Mouse (Mus musculus) thymus, adult 2 months (tissue): ENCODE data around the gene E130114P18Rik. TPM values are rescaled to one million over a fixed set of nuclear protein-coding genes. Genes with fewer than 3 reads are reported as not detected.

ENCODE experiments used
- DNase-seq: peaks from one replicate; pipeline ENCODE4 v3.0.0; 2021
- H3K27ac ChIP-seq: fragments of 200-500 bp; 2 replicates; pipeline ENCODE4 v1.5.1; 2012; ENCODE audit warnings: low read length, control low read depth; ENCODE audit not compliant: control insufficient read depth, insufficient read depth
- H3K27me3 ChIP-seq: fragments of 200-500 bp; 2 replicates; pipeline ENCODE4 v1.6.1; 2012; ENCODE audit warnings: mild to moderate bottlenecking, low read length, moderate library complexity, mixed read lengths; ENCODE audit not compliant: control insufficient read depth, insufficient read depth
- H3K36me3 ChIP-seq: fragments of 200-500 bp; 2 replicates; pipeline ENCODE4 v1.6.1; 2012; ENCODE audit warnings: mild to moderate bottlenecking, low read length, moderate library complexity; ENCODE audit not compliant: control insufficient read depth, insufficient read depth
- H3K4me1 ChIP-seq: fragments of 200-500 bp; replicated peaks from 2 replicates; pipeline ENCODE4 v1.6.1; 2012; ENCODE audit warnings: low read length; ENCODE audit not compliant: control insufficient read depth, insufficient read depth
- H3K4me3 ChIP-seq: fragments of 200-500 bp; 2 replicates; pipeline ENCODE4 v1.5.1; 2012; ENCODE audit warnings: mild to moderate bottlenecking, low read length, control low read depth, moderate library complexity; ENCODE audit not compliant: control insufficient read depth, insufficient read depth
- CTCF ChIP-seq: fragments of 200-500 bp; IDR thresholded peaks from 2 replicates; pipeline ENCODE4 v1.5.1; 2012; ENCODE audit warnings: mild to moderate bottlenecking, control low read depth, low read length, moderate library complexity, borderline replicate concordance; ENCODE audit not compliant: control insufficient read depth, poor library complexity, insufficient read depth; ENCODE audit errors: extremely low read depth
- POLR2A ChIP-seq: fragments of 200-500 bp; IDR thresholded peaks from 2 replicates; pipeline ENCODE4 v1.6.1; 2012; ENCODE audit warnings: mild to moderate bottlenecking, low read length, control low read depth, moderate library complexity; ENCODE audit not compliant: control insufficient read depth, poor library complexity, insufficient read depth; ENCODE audit errors: extremely low read depth
- WGBS: fragments of 180-500 bp; shearing (Covaris S2); methylation state at CpG from one replicate; pipeline ENCODE4 v1.1.7; 2018; 5-methylcytosine and 5-hydroxymethylcytosine counted together
- polyA plus RNA-seq: library from polyadenylated mRNA; depleted of rRNA; stranded (reverse); fragments of >200 nt; gene quantifications from 2 replicates; pipeline ENCODE4 v1.2.3, GENCODE M21; 2012

Gene E130114P18Rik
- polyA plus RNA-seq, 1 experiment = 0.09 TPM

GRCm38 (mm10) chr4:97767025-97767424, 10.9 kb downstream of the E130114P18Rik start:
- H3K4me3 ChIP-seq = no peak overlapping the region
- H3K4me1 ChIP-seq = no peaks in the 10 kb centered on the region
- DNase-seq = no peak
- WGBS = 83% methylated on average over 4 of the region's 4 CpGs
- no peaks in the 10 kb centered on the region for H3K27me3 ChIP-seq
- no peaks in the 10 kb centered on the region for H3K36me3 ChIP-seq
- no peak overlapping the region for H3K27ac ChIP-seq
- TF ChIP-seq CTCF = no peak
- no peak for TF ChIP-seq POLR2A

DNA sequence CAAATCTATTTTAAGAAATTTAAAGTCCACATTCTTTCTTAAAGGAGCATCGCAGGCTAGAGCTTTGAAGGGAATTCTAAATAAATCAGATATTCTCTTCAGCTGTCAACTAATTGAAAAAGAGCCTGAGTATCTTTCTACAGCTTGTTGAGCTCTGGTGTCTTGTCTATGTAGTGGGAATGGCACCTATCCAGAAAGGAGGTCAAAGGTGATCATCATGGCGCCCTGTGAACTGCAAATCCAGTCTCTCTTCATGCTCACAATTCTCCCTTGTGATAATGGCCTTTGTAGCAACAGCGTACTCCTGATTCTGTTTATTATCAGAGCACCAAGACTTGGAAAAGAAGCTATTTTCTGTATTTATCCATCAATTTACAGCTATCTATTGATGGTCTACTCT, 11.8 kb downstream of the E130114P18Rik start:
- Histone ChIP-seq H3K27me3 (no peaks in the 10 kb centered on the region), H3K4me3 (no peak overlapping the region), H3K36me3 (no peaks in the 10 kb centered on the region), H3K27ac (no peak overlapping the region), H3K4me1 (no peaks in the 10 kb centered on the region)
- TF ChIP-seq CTCF = no peak
- TF ChIP-seq POLR2A = no peak
- DNase-seq = no peak
- 97% methylated on average over 3 of the region's 3 CpGs for WGBS

GRCm38 (mm10) chr4:97765341-97766020, 12.4 kb downstream of the E130114P18Rik start:
- no peak overlapping the region for H3K27ac ChIP-seq
- TF ChIP-seq POLR2A = no peak
- TF ChIP-seq CTCF = no peak
- H3K4me3 ChIP-seq = no peak overlapping the region
- no peaks in the 10 kb centered on the region for H3K36me3 ChIP-seq
- no peaks in the 10 kb centered on the region for H3K27me3 ChIP-seq
- DNase-seq = no peak
- no peaks in the 10 kb centered on the region for H3K4me1 ChIP-seq
- WGBS = 96% methylated on average over 4 of the region's 4 CpGs

GRCm38 (mm10) chr4:97764616-97765015, 13.3 kb downstream of the E130114P18Rik start:
- no peak for TF ChIP-seq POLR2A
- no peak for TF ChIP-seq CTCF
- Histone ChIP-seq H3K4me1 (no peaks in the 10 kb centered on the region), H3K27me3 (no peaks in the 10 kb centered on the region), H3K27ac (no peak overlapping the region), H3K36me3 (no peaks in the 10 kb centered on the region), H3K4me3 (no peak overlapping the region)
- no peak for DNase-seq
- 68% methylated on average over 4 of the region's 4 CpGs for WGBS

DNA sequence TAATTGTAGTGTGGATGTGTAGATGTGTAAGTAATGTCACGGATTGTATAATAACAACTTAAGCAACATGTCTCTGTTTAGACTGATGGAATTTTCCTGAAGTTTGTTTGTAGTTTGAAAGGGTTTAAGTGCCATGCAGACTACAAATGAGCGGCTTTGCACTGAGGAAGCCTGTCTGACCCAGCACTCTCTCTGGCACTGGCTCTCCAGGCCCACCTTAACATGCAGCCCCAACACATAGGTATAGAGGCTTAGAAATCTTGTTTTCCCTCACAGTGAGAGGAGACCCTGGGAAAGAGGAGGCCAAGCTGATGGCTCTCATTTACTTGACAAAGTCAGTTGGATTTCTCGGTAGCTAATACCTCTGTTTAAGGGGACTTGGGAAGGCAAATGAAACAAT, 19.2 kb downstream of the E130114P18Rik start:
- H3K27me3 ChIP-seq = peaks cover 3% of the 10 kb centered on the region
- TF ChIP-seq POLR2A = no peak
- no peak for TF ChIP-seq CTCF
- peaks cover 4% of the 10 kb centered on the region; the same call in 1 of the 2 replicates for H3K4me1 ChIP-seq
- no peaks in the 10 kb centered on the region for H3K36me3 ChIP-seq
- no peak overlapping the region for H3K4me3 ChIP-seq
- 97% methylated on average over 3 of the region's 3 CpGs for WGBS
- H3K27ac ChIP-seq = no peak overlapping the region
- no peak for DNase-seq

GRCm38 (mm10) chr4:97757978-97758461, 19.9 kb downstream of the E130114P18Rik start:
- peak overlapping the region; percentile 66 for H3K4me3 ChIP-seq
- no peak for DNase-seq
- H3K4me1 ChIP-seq = peaks cover 4% of the 10 kb centered on the region; the same call in 1 of the 2 replicates
- H3K27ac ChIP-seq = no peak overlapping the region
- H3K36me3 ChIP-seq = no peaks in the 10 kb centered on the region
- no peak for TF ChIP-seq CTCF
- no peak for TF ChIP-seq POLR2A
- peaks cover 3% of the 10 kb centered on the region for H3K27me3 ChIP-seq
- WGBS = 5% methylated on average over 14 of the region's 14 CpGs

DNA sequence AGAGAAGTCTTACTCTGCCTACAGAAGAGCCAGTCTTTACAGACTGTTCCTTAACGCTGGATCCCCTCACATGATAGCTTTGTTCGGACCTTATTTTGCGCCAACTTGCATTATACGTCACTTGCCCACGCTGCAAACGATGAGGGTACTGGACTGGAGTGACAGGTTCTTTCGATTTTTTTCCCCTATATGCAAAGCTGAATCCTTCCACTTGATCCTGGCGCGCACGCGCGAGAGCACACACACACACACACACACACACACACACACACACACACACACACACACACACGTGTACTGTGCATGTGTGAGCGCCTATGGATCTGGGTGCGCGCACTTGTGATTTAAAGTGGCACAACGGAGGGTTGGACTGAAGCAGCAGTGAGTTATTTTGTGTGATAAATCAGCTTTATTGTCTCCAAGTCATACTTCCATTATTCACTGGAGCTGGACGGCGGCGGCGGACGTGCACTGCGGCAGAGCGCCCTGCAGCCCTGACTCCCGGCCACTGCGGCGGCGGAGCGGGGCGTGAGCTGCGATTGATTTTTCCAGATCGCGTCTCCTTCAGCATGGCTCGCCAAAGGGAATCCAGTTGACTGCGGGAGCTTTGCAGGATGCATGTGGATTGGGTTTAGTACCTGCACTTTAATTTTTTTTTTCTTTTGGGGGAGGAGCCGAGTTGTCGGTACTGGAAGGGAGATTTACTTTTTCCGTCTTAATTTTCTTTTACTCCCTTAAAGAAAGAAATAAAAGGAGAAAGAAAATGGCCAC, 20.5 kb downstream of the E130114P18Rik start:
- Histone ChIP-seq H3K4me1 (peaks cover 8% of the 10 kb centered on the region), H3K27ac (no peak overlapping the region), H3K4me3 (peak overlapping the region; percentile 66), H3K36me3 (no peaks in the 10 kb centered on the region), H3K27me3 (peaks cover 3% of the 10 kb centered on the region)
- TF ChIP-seq CTCF (no peak), POLR2A (no peak)
- peak; percentile 27 for DNase-seq
- 2% methylated on average over 38 of the region's 38 CpGs for WGBS
